Comparison of ENCODE assay signal across 10 mouse cellular contexts in genomic region chr17:36035010-36035638, GRCm38 (mm10). TPM values are rescaled to one million over a fixed set of nuclear protein-coding genes. Genes with fewer than 3 reads are reported as not detected.
DNase-seq lines count a peak whose midpoint lies in the region; ATAC-seq and TF ChIP-seq lines count a peak whose summit lies in the region.
"Not testable (repeated sequence)": the region's sequence is repeated elsewhere in the genome, so short reads cannot be mapped to it uniquely, and the experiment has no call there.
"Had no signal": no experiment of that assay in that cellular context is flagged by ENCODE, and none has a peak within 500 bp of the region (broad histone marks: within the 10 kb centered on the region; RNA-seq: fewer than 3 reads in every experiment).

No protein-coding gene starts in this region.

- H3K36me3 ChIP-seq in heart, adult 2 months (ENCODE audit: control insufficient read depth, insufficient read depth, low read length); limb, embryonic 13.5 days; megakaryocyte, embryonic 14.5 days (replicated peaks; ENCODE audit: low read length): not testable (repeated sequence)

- DNase-seq in adipocyte (ENCODE audit: low spot score) = peak; percentile 68
- DNase-seq in cerebellum, postnatal 4 days (ENCODE audit: low spot score in 2 of 2) = peak; percentile 36 to 42
- DNase-seq in heart, adult 2 months = peak; percentile 69 to 74
- peak; percentile 89 for DNase-seq in kidney, adult 9 months
- DNase-seq in right cerebral cortex, postnatal 14 days = peak; percentile 49
- DNase-seq in urinary bladder, adult 2 months (ENCODE audit: low spot score) = peak; percentile 31

- not testable (repeated sequence) for H3K4me2 ChIP-seq in limb, embryonic 13.5 days (replicated peaks)

- not testable (repeated sequence) for H3K27me3 ChIP-seq in heart, adult 2 months (ENCODE audit: control insufficient read depth, insufficient read depth, low read length); megakaryocyte, embryonic 14.5 days (replicated peaks)
- H3K27me3 ChIP-seq in limb, embryonic 13.5 days = peaks cover 10% of the 10 kb centered on the region; the same call in 1 of the 2 replicates

- not testable (repeated sequence) for TF ChIP-seq POLR2A in heart, adult 2 months (IDR thresholded peaks at IDR 0.05; ENCODE audit: insufficient read depth, low read depth, low read length)

- 37% methylated on average over 3 of the region's 3 CpGs for WGBS in heart, adult 2 months
- WGBS in limb, embryonic 13.5 days = 30% methylated on average over 3 of the region's 3 CpGs

- peak; percentile 60 for ATAC-seq in limb, embryonic 13.5 days (ENCODE audit: low FRiP score, low read depth)

- H3K79me2 ChIP-seq in heart, adult 2 months (replicated peaks; ENCODE audit: control insufficient read depth, insufficient read depth, low read length) = not testable (repeated sequence)

- intact Hi-C loops in heart, adult 2 months (cut with DNase I) = not testable (repeated sequence)

- TF ChIP-seq EP300 in heart, adult 2 months (IDR thresholded peaks at IDR 0.05; ENCODE audit: insufficient read depth, low read depth, low read length) = not testable (repeated sequence)

- peak; percentile 81 for TF ChIP-seq CTCF in heart, adult 2 months (IDR thresholded peaks at IDR 0.05)

- not testable (repeated sequence) for H3K4me1 ChIP-seq in heart, adult 2 months (ENCODE audit: control insufficient read depth, insufficient read depth, low read length); limb, embryonic 13.5 days
- H3K4me1 ChIP-seq in megakaryocyte, embryonic 14.5 days = peaks cover 14% of the 10 kb centered on the region

- not testable (repeated sequence) for H3K4me3 ChIP-seq in heart, adult 2 months; limb, embryonic 13.5 days
- peak overlapping the region; percentile 65 for H3K4me3 ChIP-seq in megakaryocyte, embryonic 14.5 days (replicated peaks)

- not testable (repeated sequence) for H3K27ac ChIP-seq in heart, adult 2 months; limb, embryonic 13.5 days

- H3K9ac ChIP-seq in heart, adult 2 months (ENCODE audit: low read depth, low read length); limb, embryonic 13.5 days: not testable (repeated sequence)

- not testable (repeated sequence) for H3K9me3 ChIP-seq in limb, embryonic 13.5 days; megakaryocyte, embryonic 14.5 days

RNA-seq across cellular contexts. Expression of gene H2-T23, which starts 2.5 kb away (rescaled TPM):
- 10 to 100 TPM; 27.3 to 34.1 TPM for total RNA-seq in heart, adult 2 months (2021)
- polyA plus RNA-seq in heart, adult 2 months (2012; rRNA removed) = 43.4 and 46.4 TPM in 2 replicates
- polyA plus RNA-seq in limb, embryonic 13.5 days (2015; fragmentation: Nextera tagmentation; extraction: Ambion mirVana) = 7.3 TPM in 2 replicates
- polyA plus RNA-seq in megakaryocyte, embryonic 14.5 days (2012; ENCODE audit: insufficient read depth, low replicate concordance) = 13.8 and 44.0 TPM in 2 replicates
- polyA plus RNA-seq in urinary bladder, adult 2 months (2012; rRNA removed) = 189 and 190 TPM in 2 replicates

RNA-seq across cellular contexts. Expression of gene H2-T22, which starts 7.4 kb away (rescaled TPM):
- 10 to 100 TPM in 1 of 2 experiments, 1 to 10 TPM in 1; 7.4 to 10.6 TPM for total RNA-seq in heart, adult 2 months (2021)
- 23.4 and 23.8 TPM in 2 replicates for polyA plus RNA-seq in heart, adult 2 months (2012; rRNA removed)
- 18.8 and 21.1 TPM in 2 replicates for polyA plus RNA-seq in limb, embryonic 13.5 days (2015; fragmentation: Nextera tagmentation; extraction: Ambion mirVana)
- 6.2 TPM in 1 of 2 replicates, not detected in the other for polyA plus RNA-seq in megakaryocyte, embryonic 14.5 days (2012; ENCODE audit: insufficient read depth, low replicate concordance)
- 66.8 and 76.7 TPM in 2 replicates for polyA plus RNA-seq in urinary bladder, adult 2 months (2012; rRNA removed)

RNA-seq across cellular contexts. Expression of gene Gm6034, which starts 7.6 kb away (rescaled TPM):
- total RNA-seq in heart, adult 2 months (2021) = not detected
- polyA plus RNA-seq in heart, adult 2 months (2012; rRNA removed) = not detected in 2 replicates
- polyA plus RNA-seq in limb, embryonic 13.5 days (2015; fragmentation: Nextera tagmentation; extraction: Ambion mirVana) = not detected in 2 replicates
- 0.25 TPM in 1 of 2 replicates, not detected in the other for polyA plus RNA-seq in megakaryocyte, embryonic 14.5 days (2012; ENCODE audit: insufficient read depth, low replicate concordance)
- polyA plus RNA-seq in urinary bladder, adult 2 months (2012; rRNA removed) = 0.06 TPM in 1 of 2 replicates, not detected in the other
- polyA plus RNA-seq: forebrain, embryonic 10.5 days; hindbrain, embryonic 10.5 days had no signal

RNA-seq across cellular contexts. Expression of gene H2-T24, which starts 14.8 kb away (rescaled TPM):
- total RNA-seq in heart, adult 2 months (2021) = 1 to 10 TPM; 7.5 to 9.6 TPM
- polyA plus RNA-seq in heart, adult 2 months (2012; rRNA removed) = 4.3 and 9.4 TPM in 2 replicates
- 3.4 and 4.1 TPM in 2 replicates for polyA plus RNA-seq in limb, embryonic 13.5 days (2015; fragmentation: Nextera tagmentation; extraction: Ambion mirVana)
- polyA plus RNA-seq in megakaryocyte, embryonic 14.5 days (2012; ENCODE audit: insufficient read depth, low replicate concordance) = 3.9 TPM in 1 of 2 replicates, not detected in the other
- 1.5 and 2.0 TPM in 2 replicates for polyA plus RNA-seq in urinary bladder, adult 2 months (2012; rRNA removed)

RNA-seq across cellular contexts. Expression of gene Gm11127, which starts 23.0 kb away (rescaled TPM):
- 1 to 10 TPM; 3.5 to 4.4 TPM for total RNA-seq in heart, adult 2 months (2021)
- polyA plus RNA-seq in heart, adult 2 months (2012; rRNA removed) = not detected in 2 replicates
- polyA plus RNA-seq in limb, embryonic 13.5 days (2015; fragmentation: Nextera tagmentation; extraction: Ambion mirVana) = not detected in 2 replicates
- 20.5 TPM in 1 of 2 replicates, not detected in the other for polyA plus RNA-seq in megakaryocyte, embryonic 14.5 days (2012; ENCODE audit: insufficient read depth, low replicate concordance)
- polyA plus RNA-seq in urinary bladder, adult 2 months (2012; rRNA removed) = 0.09 and 0.14 TPM in 2 replicates
- polyA plus RNA-seq: forebrain, embryonic 10.5 days; hindbrain, embryonic 10.5 days had no signal

Comparison
In these comparisons a context has a peak if more than half of its experiments do, and no peak if none do; other contexts are left out.
1. DNase-seq: peak in every context shown above with its lines; median percentile 89 in kidney, adult 9 months; 72 in heart, adult 2 months; 68 in adipocyte; 49 in right cerebral cortex, postnatal 14 days; 39 in cerebellum, postnatal 4 days; 31 in urinary bladder, adult 2 months.